Mouse (Mus musculus): Measurements from ENCODE around the gene Ugt1a6a. TPM values are rescaled to one million over a fixed set of nuclear protein-coding genes. Genes with fewer than 3 reads are reported as not detected.

Ugt1a6a gene
- total and polyA plus RNA-seq, 3 experiments, result not detected

Other genes starting within 250 kb of the Ugt1a6a start
- gene Usp40, start 126.3 kb upstream of the Ugt1a6a start, total RNA-seq (2012; rRNA removed), result 8.8 and 8.9 TPM in 2 replicates
- 10 to 100 TPM in 1 of 2 experiments, not detected in 1; 10.1 TPM for gene Usp40, start 126.3 kb upstream of the Ugt1a6a start, polyA plus RNA-seq (2012; ENCODE audit: insufficient read depth in 1 of 2, insufficient read length in 2 of 2, low read depth in 1 of 2, low replicate concordance in 2 of 2, missing spikeins in 1 of 2)
- gene Ugt1a10, start 79.4 kb upstream of the Ugt1a6a start, total RNA-seq (2012; rRNA removed), result not detected in 2 replicates
- not detected for gene Ugt1a10, start 79.4 kb upstream of the Ugt1a6a start, polyA plus RNA-seq (2012; ENCODE audit: insufficient read depth in 1 of 2, insufficient read length in 2 of 2, low read depth in 1 of 2, low replicate concordance in 2 of 2, missing spikeins in 1 of 2)
- gene Ugt1a9, start 64.0 kb upstream of the Ugt1a6a start, total RNA-seq (2012; rRNA removed), result not detected in 2 replicates
- gene Ugt1a9, start 64.0 kb upstream of the Ugt1a6a start, polyA plus RNA-seq (2012; ENCODE audit: insufficient read depth in 1 of 2, insufficient read length in 2 of 2, low read depth in 1 of 2, low replicate concordance in 2 of 2, missing spikeins in 1 of 2), result not detected
- gene Ugt1a8, start 47.0 kb upstream of the Ugt1a6a start, total RNA-seq (2012; rRNA removed), result not detected in 2 replicates
- gene Ugt1a8, start 47.0 kb upstream of the Ugt1a6a start, polyA plus RNA-seq (2012; ENCODE audit: insufficient read depth in 1 of 2, insufficient read length in 2 of 2, low read depth in 1 of 2, low replicate concordance in 2 of 2, missing spikeins in 1 of 2), result not detected
- 0.03 TPM in 1 of 2 replicates, not detected in the other for gene Ugt1a7c, start 39.7 kb upstream of the Ugt1a6a start, total RNA-seq (2012; rRNA removed)
- not detected for gene Ugt1a7c, start 39.7 kb upstream of the Ugt1a6a start, polyA plus RNA-seq (2012; ENCODE audit: insufficient read depth in 1 of 2, insufficient read length in 2 of 2, low read depth in 1 of 2, low replicate concordance in 2 of 2, missing spikeins in 1 of 2)
- gene Ugt1a6b, start 31.6 kb upstream of the Ugt1a6a start, total RNA-seq (2012; rRNA removed), result not detected in 2 replicates
- not detected for gene Ugt1a6b, start 31.6 kb upstream of the Ugt1a6a start, polyA plus RNA-seq (2012; ENCODE audit: insufficient read depth in 1 of 2, insufficient read length in 2 of 2, low read depth in 1 of 2, low replicate concordance in 2 of 2, missing spikeins in 1 of 2)
- not detected in 2 replicates for gene Ugt1a5, start 31.2 kb downstream of the Ugt1a6a start, total RNA-seq (2012; rRNA removed)
- not detected for gene Ugt1a5, start 31.2 kb downstream of the Ugt1a6a start, polyA plus RNA-seq (2012; ENCODE audit: insufficient read depth in 1 of 2, insufficient read length in 2 of 2, low read depth in 1 of 2, low replicate concordance in 2 of 2, missing spikeins in 1 of 2)
- gene Ugt1a2, start 65.8 kb downstream of the Ugt1a6a start, total RNA-seq (2012; rRNA removed), result not detected in 2 replicates
- not detected for gene Ugt1a2, start 65.8 kb downstream of the Ugt1a6a start, polyA plus RNA-seq (2012; ENCODE audit: insufficient read depth in 1 of 2, insufficient read length in 2 of 2, low read depth in 1 of 2, low replicate concordance in 2 of 2, missing spikeins in 1 of 2)
- gene Dnajb3, start 71.0 kb downstream of the Ugt1a6a start, total RNA-seq (2012; rRNA removed), result not detected in 2 replicates
- gene Dnajb3, start 71.0 kb downstream of the Ugt1a6a start, polyA plus RNA-seq (2012; ENCODE audit: insufficient read depth in 1 of 2, insufficient read length in 2 of 2, low read depth in 1 of 2, low replicate concordance in 2 of 2, missing spikeins in 1 of 2), result not detected
- gene Ugt1a1, start 77.2 kb downstream of the Ugt1a6a start, total RNA-seq (2012; rRNA removed), result not detected in 2 replicates
- not detected for gene Ugt1a1, start 77.2 kb downstream of the Ugt1a6a start, polyA plus RNA-seq (2012; ENCODE audit: insufficient read depth in 1 of 2, insufficient read length in 2 of 2, low read depth in 1 of 2, low replicate concordance in 2 of 2, missing spikeins in 1 of 2)
- 0.20 and 0.27 TPM in 2 replicates for gene Mroh2a, start 92.2 kb downstream of the Ugt1a6a start, total RNA-seq (2012; rRNA removed)
- gene Mroh2a, start 92.2 kb downstream of the Ugt1a6a start, polyA plus RNA-seq (2012; ENCODE audit: insufficient read depth in 1 of 2, insufficient read length in 2 of 2, low read depth in 1 of 2, low replicate concordance in 2 of 2, missing spikeins in 1 of 2), result 1 to 10 TPM in 1 of 2 experiments, not detected in 1; 2.5 TPM
- gene Hjurp, start 142.8 kb downstream of the Ugt1a6a start, total RNA-seq (2012; rRNA removed), result 58.6 and 59.4 TPM in 2 replicates
- 100 to 1,000 TPM in 1 of 2 experiments, 10 to 100 TPM in 1; 76.3 to 103 TPM for gene Hjurp, start 142.8 kb downstream of the Ugt1a6a start, polyA plus RNA-seq (2012; ENCODE audit: insufficient read depth in 1 of 2, insufficient read length in 2 of 2, low read depth in 1 of 2, low replicate concordance in 2 of 2, missing spikeins in 1 of 2)
- gene Trpm8, start 142.9 kb downstream of the Ugt1a6a start, total RNA-seq (2012; rRNA removed), result not detected in 2 replicates
- not detected for gene Trpm8, start 142.9 kb downstream of the Ugt1a6a start, polyA plus RNA-seq (2012; ENCODE audit: insufficient read depth in 1 of 2, insufficient read length in 2 of 2, low read depth in 1 of 2, low replicate concordance in 2 of 2, missing spikeins in 1 of 2)